Mouse (Mus musculus) myocyte (in vitro differentiated cells): ENCODE measurements around the gene Ect2l.

ENCODE experiments used
- CEBPB ChIP-seq: IDR thresholded peaks from 2 replicates; pipeline ENCODE4 v1.6.1; 2011; ENCODE audit warnings: mild to moderate bottlenecking, moderate library complexity; ENCODE audit not compliant: poor library complexity, insufficient read depth, severe bottlenecking
- MAX ChIP-seq: IDR thresholded peaks from one replicate; pipeline ENCODE4 v1.6.1; 2011; ENCODE audit warnings: low read depth, mild to moderate bottlenecking, control low read depth
- MYOD1 ChIP-seq, 3 experiments: IDR thresholded peaks; one replicate each; pipeline ENCODE4 v1.6.1; 2011; ENCODE audit warnings: control low read depth in 2 of 3, low read depth in 2 of 3, mild to moderate bottlenecking in 2 of 3, moderate library complexity in 1 of 3; ENCODE audit not compliant: insufficient read length in 2 of 3, control insufficient read depth in 1 of 3
- POLR2A ChIP-seq: IDR thresholded peaks from one replicate; pipeline ENCODE4 v1.6.1; 2011; ENCODE audit warnings: low read depth, mild to moderate bottlenecking, control low read depth, moderate library complexity; ENCODE audit not compliant: insufficient read length
- SRF ChIP-seq: IDR thresholded peaks from one replicate; pipeline ENCODE4 v1.6.1; 2011; ENCODE audit warnings: low read depth; ENCODE audit not compliant: control insufficient read depth, insufficient read length
- TCF12 ChIP-seq: IDR thresholded peaks from one replicate; pipeline ENCODE4 v1.6.1; 2011; ENCODE audit warnings: mild to moderate bottlenecking, control low read depth; ENCODE audit not compliant: poor library complexity, insufficient read depth, severe bottlenecking

GRCm38 (mm10) chr10:18175087-18175486 is 35.6 kb downstream of the Ect2l start:
- TF ChIP-seq POLR2A (no peak), CEBPB (no peak), SRF (no peak), MYOD1 (IDR thresholded peaks at IDR 0.05; ENCODE audit: control insufficient read depth in 1 of 3, insufficient read length in 2 of 3, low read depth in 2 of 3) (no peak), MAX (no peak), TCF12 (no peak)
